Mouse (Mus musculus) cortical plate, adult 2 months (tissue): ENCODE results near the gene Rragd.

ENCODE experiments used
- CTCF ChIP-seq: fragments of 200-500 bp; IDR thresholded peaks from 2 replicates; pipeline ENCODE4 v1.5.1; 2011; ENCODE audit warnings: mild to moderate bottlenecking, control low read depth, low read length; ENCODE audit not compliant: insufficient read depth; ENCODE audit errors: extremely low read depth
- POLR2A ChIP-seq: fragments of 200-500 bp; IDR thresholded peaks from 2 replicates; pipeline ENCODE4 v1.6.1; 2011; ENCODE audit warnings: mild to moderate bottlenecking, low read length, control low read depth; ENCODE audit not compliant: insufficient read depth; ENCODE audit errors: extremely low read depth

GRCm38 (mm10) chr4:33066223-33066960 is 83.6 kb downstream of the Rragd start:
- TF ChIP-seq POLR2A (no peak), CTCF (no peak)
